Mouse (Mus musculus): Measurements from ENCODE around the gene Tnni2. TPM values are rescaled to one million over a fixed set of nuclear protein-coding genes. Genes with fewer than 3 reads are reported as not detected.

Tnni2 gene
- polyA plus RNA-seq, 1 experiment from 2014 or later, result 29.3 TPM

DNA sequence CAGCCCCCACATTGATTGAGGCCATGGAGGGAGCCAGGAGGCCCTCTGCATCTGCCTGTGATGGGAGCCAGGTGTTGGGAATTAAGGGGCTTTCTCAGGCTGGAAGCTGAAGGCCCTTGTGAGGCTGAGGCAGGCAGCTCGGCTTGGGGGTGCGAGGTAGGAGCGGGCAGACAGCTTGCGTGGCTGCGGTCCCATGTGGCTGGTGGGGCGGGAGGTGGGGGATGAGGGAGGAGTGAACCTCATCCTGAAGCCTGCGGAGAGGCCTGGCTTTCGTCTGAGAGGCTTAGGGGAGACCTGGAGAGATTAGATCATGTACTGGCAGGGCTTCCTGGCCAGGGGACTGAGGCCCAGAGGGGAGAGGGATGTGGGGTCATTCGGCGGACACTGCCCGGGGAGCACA lies 41.5 kb downstream of the Tnni2 start:
- H3K27ac ChIP-seq (replicated peaks), result no peak overlapping the region
- no peak overlapping the region for H3K9ac ChIP-seq
- no peak overlapping the region for H3K4me3 ChIP-seq (replicated peaks)
- H3K36me3 ChIP-seq (replicated peaks), result no peaks in the 10 kb centered on the region
- 0 out of 2 replicates have a peak, but pooled peaks cover 5% of the 10 kb centered on the region for H3K27me3 ChIP-seq
- no peaks in the 10 kb centered on the region for H3K9me3 ChIP-seq (replicated peaks)
- H3K4me2 ChIP-seq, result no peak overlapping the region
- no peak for ATAC-seq (ENCODE audit: insufficient read depth)
- peaks cover 17% of the 10 kb centered on the region for H3K4me1 ChIP-seq (replicated peaks)
- 57% methylated on average over 11 of the region's 11 CpGs for WGBS (ENCODE audit: insufficient replicate concordance)

DNA sequence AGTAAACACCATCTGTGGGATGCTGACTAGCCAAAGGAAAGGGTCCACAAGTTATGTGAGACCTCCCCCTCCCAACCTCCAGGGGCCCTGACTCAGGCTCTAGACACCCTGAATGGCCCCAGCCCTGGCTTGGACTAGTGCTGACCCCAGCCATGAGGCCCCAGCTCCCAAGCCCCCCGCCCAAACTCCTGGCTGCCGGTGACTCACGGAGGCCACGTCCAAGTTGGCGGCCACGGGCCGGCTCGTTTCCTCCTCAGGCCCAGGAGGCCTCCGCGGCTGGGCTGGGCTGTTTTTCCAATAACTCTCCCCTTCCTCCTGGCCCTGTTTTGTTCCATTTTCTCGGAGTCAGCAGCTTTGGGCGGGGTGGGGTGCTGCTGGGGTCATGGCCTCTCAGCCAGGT lies 43.2 kb downstream of the Tnni2 start:
- Histone ChIP-seq H3K9ac (no peak overlapping the region), H3K4me2 (no peak overlapping the region), H3K4me1 (replicated peaks) (peaks cover 17% of the 10 kb centered on the region), H3K27ac (replicated peaks) (no peak overlapping the region), H3K4me3 (replicated peaks) (no peak overlapping the region), H3K36me3 (replicated peaks) (no peaks in the 10 kb centered on the region), H3K9me3 (replicated peaks) (no peaks in the 10 kb centered on the region), H3K27me3 (0 out of 2 replicates have a peak, but pooled peaks cover 5% of the 10 kb centered on the region)
- 45% methylated on average over 12 of the region's 12 CpGs for WGBS (ENCODE audit: insufficient replicate concordance)
- no peak for ATAC-seq (ENCODE audit: insufficient read depth)

DNA sequence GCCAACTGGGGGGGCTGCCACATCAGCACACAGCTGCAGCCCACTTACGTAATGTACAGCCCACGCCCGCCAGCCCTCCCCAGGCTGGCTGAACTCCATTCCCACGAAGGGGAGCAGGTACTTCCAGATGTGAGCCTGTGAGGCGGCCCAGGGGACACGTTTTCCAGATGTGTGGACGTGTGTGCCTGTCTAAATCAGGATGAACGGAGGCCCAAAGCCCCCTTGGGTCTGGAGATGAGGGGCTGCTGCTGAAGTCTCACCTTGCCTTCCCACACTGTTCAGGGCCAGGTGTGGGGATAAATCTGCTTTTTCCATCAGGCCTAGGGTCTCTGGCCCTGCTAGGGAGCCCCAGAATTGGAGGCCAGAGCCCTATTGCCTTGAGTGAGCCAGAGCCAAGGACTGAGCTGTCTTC lies 45.1 kb downstream of the Tnni2 start:
- Histone ChIP-seq H3K9ac (no peak overlapping the region), H3K4me2 (no peak overlapping the region), H3K9me3 (replicated peaks) (no peaks in the 10 kb centered on the region), H3K4me1 (replicated peaks) (peaks cover 4% of the 10 kb centered on the region), H3K4me3 (replicated peaks) (no peak overlapping the region), H3K27me3 (0 out of 2 replicates have a peak, but pooled peaks cover 5% of the 10 kb centered on the region), H3K27ac (replicated peaks) (no peak overlapping the region), H3K36me3 (replicated peaks) (no peaks in the 10 kb centered on the region)
- 72% methylated on average over 8 of the region's 8 CpGs for WGBS (ENCODE audit: insufficient replicate concordance)
- no peak for ATAC-seq (ENCODE audit: insufficient read depth)

DNA sequence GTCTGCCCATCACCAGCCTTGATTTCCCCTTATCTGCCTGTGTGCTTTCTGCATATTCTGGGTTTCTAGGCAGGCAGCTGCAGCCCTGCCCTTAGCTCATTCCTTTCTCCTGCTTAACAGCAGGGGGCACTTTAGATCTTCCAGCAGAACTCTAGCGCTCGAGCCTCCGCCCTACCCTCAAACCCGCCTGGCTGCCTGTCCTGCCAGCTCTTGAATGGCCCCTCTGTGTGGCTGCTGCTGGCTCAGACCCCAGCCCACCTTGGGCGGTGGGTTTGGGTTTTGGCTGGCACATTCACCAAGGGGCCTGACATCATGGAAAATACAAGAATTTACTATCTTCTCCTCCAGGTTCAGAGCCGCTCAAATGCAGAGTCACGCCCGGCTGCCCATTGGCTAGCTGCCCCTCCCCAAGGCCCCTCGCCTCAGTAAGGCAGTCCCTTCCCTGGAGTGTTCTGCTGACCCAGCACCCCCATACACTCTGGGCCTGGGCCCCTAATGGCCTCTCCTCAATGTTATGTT lies 45.8 kb downstream of the Tnni2 start:
- Histone ChIP-seq H3K4me2 (no peak overlapping the region), H3K9me3 (replicated peaks) (no peaks in the 10 kb centered on the region), H3K27me3 (0 out of 2 replicates have a peak, but pooled peaks cover under 1% of the 10 kb centered on the region), H3K9ac (no peak overlapping the region), H3K4me3 (replicated peaks) (no peak overlapping the region), H3K4me1 (replicated peaks) (no peaks in the 10 kb centered on the region; the same call in 1 of the 2 replicates), H3K27ac (replicated peaks) (no peak overlapping the region), H3K36me3 (replicated peaks) (no peaks in the 10 kb centered on the region)
- WGBS (ENCODE audit: insufficient replicate concordance), result 31% methylated on average over 9 of the region's 9 CpGs
- no peak for ATAC-seq (ENCODE audit: insufficient read depth)

DNA sequence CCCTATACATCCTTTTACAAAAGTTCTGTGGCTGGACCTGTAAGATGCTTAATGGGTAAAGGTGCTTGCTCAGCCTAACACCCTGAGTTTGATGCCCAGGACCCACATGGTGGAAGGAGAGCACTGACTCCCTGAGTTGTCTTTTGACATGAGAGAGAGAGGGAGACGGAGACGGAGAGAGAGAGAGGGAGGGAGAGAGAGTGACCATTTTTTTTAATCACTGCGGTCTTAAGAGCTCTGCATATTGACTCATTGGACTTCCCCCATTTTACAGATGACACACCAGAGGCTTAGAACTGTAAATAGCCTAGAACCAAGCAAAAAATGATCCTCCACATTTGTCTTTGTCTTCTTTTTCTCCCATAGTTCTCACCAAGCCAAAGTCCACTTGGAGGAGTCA lies 46.4 kb downstream of the Tnni2 start:
- ATAC-seq (ENCODE audit: insufficient read depth), result no peak
- Histone ChIP-seq H3K36me3 (replicated peaks) (no peaks in the 10 kb centered on the region), H3K27ac (replicated peaks) (no peak overlapping the region), H3K9me3 (replicated peaks) (no peaks in the 10 kb centered on the region), H3K4me3 (replicated peaks) (no peak overlapping the region), H3K4me2 (no peak overlapping the region), H3K9ac (no peak overlapping the region), H3K4me1 (replicated peaks) (no peaks in the 10 kb centered on the region; the same call in 1 of the 2 replicates), H3K27me3 (no peaks in the 10 kb centered on the region)
- 71% methylated on average over 3 of the region's 3 CpGs for WGBS (ENCODE audit: insufficient replicate concordance)

DNA sequence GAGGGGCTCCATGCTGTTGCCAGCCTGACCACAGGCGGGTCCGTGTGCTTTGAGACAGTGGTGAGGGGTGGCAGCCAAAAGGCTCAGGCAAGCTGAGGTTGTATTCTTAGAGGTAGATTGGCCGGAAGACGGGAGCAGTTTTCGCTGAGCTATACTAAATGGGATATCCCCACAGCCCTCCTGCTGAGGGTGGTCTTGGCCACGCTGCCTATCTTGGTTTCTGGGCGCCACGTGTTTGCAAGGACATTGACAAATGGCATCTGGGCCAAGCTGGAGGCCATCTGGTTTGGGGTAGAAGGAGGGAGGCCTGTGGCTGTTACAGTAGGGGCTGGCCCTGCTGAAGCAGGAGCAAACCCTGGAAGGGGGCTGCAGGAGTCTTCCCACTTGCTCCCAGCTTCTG lies 51.9 kb downstream of the Tnni2 start:
- Histone ChIP-seq H3K4me3 (replicated peaks) (no peak overlapping the region), H3K4me1 (replicated peaks) (no peaks in the 10 kb centered on the region), H3K9ac (no peak overlapping the region), H3K9me3 (replicated peaks) (no peaks in the 10 kb centered on the region), H3K36me3 (replicated peaks) (no peaks in the 10 kb centered on the region), H3K27me3 (no peaks in the 10 kb centered on the region), H3K27ac (replicated peaks) (no peak overlapping the region), H3K4me2 (no peak overlapping the region)
- no peak for ATAC-seq (ENCODE audit: insufficient read depth)
- 68% methylated on average over 8 of the region's 8 CpGs for WGBS (ENCODE audit: insufficient replicate concordance)

Other genes starting within 250 kb of the Tnni2 start
- gene Krtap5-3, start 240.4 kb upstream of the Tnni2 start, polyA plus RNA-seq (2015; fragmentation: Nextera tagmentation; extraction: Ambion mirVana), result not detected in 2 replicates
- gene Gm7579, start 229.9 kb upstream of the Tnni2 start, polyA plus RNA-seq (2015; fragmentation: Nextera tagmentation; extraction: Ambion mirVana), result not detected in 2 replicates
- not detected in 2 replicates for gene Krtap5-5, start 211.8 kb upstream of the Tnni2 start, polyA plus RNA-seq (2015; fragmentation: Nextera tagmentation; extraction: Ambion mirVana)
- not detected in 2 replicates for gene Gm40460, start 200.7 kb upstream of the Tnni2 start, polyA plus RNA-seq (2015; fragmentation: Nextera tagmentation; extraction: Ambion mirVana)
- gene Gm2431, start 183.5 kb upstream of the Tnni2 start, polyA plus RNA-seq (2015; fragmentation: Nextera tagmentation; extraction: Ambion mirVana), result not detected in 2 replicates
- gene Gm4559, start 167.4 kb upstream of the Tnni2 start, polyA plus RNA-seq (2015; fragmentation: Nextera tagmentation; extraction: Ambion mirVana), result not detected in 2 replicates
- gene Krtap5-1, start 144.7 kb upstream of the Tnni2 start, polyA plus RNA-seq (2015; fragmentation: Nextera tagmentation; extraction: Ambion mirVana), result not detected in 2 replicates
- gene Krtap5-4, start 138.3 kb upstream of the Tnni2 start, polyA plus RNA-seq (2015; fragmentation: Nextera tagmentation; extraction: Ambion mirVana), result not detected in 2 replicates
- 1.9 and 2.1 TPM in 2 replicates for gene Ifitm10, start 68.1 kb upstream of the Tnni2 start, polyA plus RNA-seq (2015; fragmentation: Nextera tagmentation; extraction: Ambion mirVana)
- gene Gm49369, start 59.1 kb upstream of the Tnni2 start, polyA plus RNA-seq (2015; fragmentation: Nextera tagmentation; extraction: Ambion mirVana), result 0.54 and 0.78 TPM in 2 replicates
- gene Ctsd, start 53.8 kb upstream of the Tnni2 start, polyA plus RNA-seq (2015; fragmentation: Nextera tagmentation; extraction: Ambion mirVana), result 377 and 446 TPM in 2 replicates
- gene Syt8, start 7.0 kb upstream of the Tnni2 start, polyA plus RNA-seq (2015; fragmentation: Nextera tagmentation; extraction: Ambion mirVana), result 0.13 TPM in 1 of 2 replicates, not detected in the other
- gene Lsp1, start 19.0 kb downstream of the Tnni2 start, polyA plus RNA-seq (2015; fragmentation: Nextera tagmentation; extraction: Ambion mirVana), result 24.5 and 27.8 TPM in 2 replicates
- 14.3 and 24.5 TPM in 2 replicates for gene Tnnt3, start 57.0 kb downstream of the Tnni2 start, polyA plus RNA-seq (2015; fragmentation: Nextera tagmentation; extraction: Ambion mirVana)
- 9.8 and 11.9 TPM in 2 replicates for gene Mrpl23, start 90.9 kb downstream of the Tnni2 start, polyA plus RNA-seq (2015; fragmentation: Nextera tagmentation; extraction: Ambion mirVana)
- 619 and 685 TPM in 2 replicates for gene Igf2, start 225.0 kb downstream of the Tnni2 start, polyA plus RNA-seq (2015; fragmentation: Nextera tagmentation; extraction: Ambion mirVana)
- gene Gm49394, start 228.1 kb downstream of the Tnni2 start, polyA plus RNA-seq (2015; fragmentation: Nextera tagmentation; extraction: Ambion mirVana), result 0.08 TPM in 1 of 2 replicates, not detected in the other